Mouse (Mus musculus): ENCODE measurements around the gene Cckbr. TPM values are rescaled to one million over a fixed set of nuclear protein-coding genes. Genes with fewer than 3 reads are reported as not detected.

The Cckbr gene
- polyA plus RNA-seq (2012; rRNA removed) = 1.8 and 1.9 TPM in 2 replicates

GRCm38 (mm10) chr7:105425424-105426043, at the start of gene Cckbr:
Cckbr (plus strand) TSS chr7:105425731.

DNA sequence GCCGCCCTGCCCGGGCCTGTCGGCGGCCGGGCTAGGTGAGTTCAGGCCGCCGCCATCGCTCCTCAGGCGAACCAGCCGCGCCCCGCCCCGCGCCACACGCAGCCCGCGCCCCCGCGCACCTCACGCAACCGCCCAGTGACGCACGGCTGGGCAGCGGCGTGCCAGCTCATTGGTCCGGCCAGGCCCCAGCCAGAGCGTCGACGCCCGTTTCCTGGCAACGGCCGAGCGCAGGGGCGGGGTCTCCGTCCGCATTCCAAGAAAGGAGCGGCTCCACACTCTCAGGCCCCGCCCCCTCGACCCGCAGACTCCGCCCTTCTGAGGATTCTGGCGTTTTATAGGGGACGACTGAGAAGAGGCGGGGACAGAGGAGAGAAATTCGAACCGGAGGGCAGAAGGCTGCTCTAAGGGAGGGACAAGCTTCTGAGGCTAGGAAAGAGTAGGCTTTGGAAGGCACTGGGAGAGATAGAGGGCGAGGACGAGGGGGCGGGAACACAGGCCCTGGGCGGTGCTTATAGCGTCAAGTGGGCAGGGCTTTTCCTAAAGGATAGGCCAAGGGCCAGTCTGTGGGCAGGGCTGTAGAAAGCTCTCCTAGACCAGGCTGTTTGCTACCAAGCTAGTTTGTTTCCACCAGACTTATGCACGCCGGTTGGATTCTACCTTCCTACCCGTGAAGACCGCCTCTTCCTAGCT, 25.5 kb upstream of the Cckbr start, which contains the start of gene Fam160a2:
Gene Fam160a2, minus strand, starts transcription at position 120 of the 690 bp plus-strand sequence.

GRCm38 (mm10) chr7:105404268-105404667, 21.3 kb upstream of the Cckbr start, which contains the start of gene Cnga4:
Cnga4 (plus strand) TSS chr7:105404568.

DNA sequence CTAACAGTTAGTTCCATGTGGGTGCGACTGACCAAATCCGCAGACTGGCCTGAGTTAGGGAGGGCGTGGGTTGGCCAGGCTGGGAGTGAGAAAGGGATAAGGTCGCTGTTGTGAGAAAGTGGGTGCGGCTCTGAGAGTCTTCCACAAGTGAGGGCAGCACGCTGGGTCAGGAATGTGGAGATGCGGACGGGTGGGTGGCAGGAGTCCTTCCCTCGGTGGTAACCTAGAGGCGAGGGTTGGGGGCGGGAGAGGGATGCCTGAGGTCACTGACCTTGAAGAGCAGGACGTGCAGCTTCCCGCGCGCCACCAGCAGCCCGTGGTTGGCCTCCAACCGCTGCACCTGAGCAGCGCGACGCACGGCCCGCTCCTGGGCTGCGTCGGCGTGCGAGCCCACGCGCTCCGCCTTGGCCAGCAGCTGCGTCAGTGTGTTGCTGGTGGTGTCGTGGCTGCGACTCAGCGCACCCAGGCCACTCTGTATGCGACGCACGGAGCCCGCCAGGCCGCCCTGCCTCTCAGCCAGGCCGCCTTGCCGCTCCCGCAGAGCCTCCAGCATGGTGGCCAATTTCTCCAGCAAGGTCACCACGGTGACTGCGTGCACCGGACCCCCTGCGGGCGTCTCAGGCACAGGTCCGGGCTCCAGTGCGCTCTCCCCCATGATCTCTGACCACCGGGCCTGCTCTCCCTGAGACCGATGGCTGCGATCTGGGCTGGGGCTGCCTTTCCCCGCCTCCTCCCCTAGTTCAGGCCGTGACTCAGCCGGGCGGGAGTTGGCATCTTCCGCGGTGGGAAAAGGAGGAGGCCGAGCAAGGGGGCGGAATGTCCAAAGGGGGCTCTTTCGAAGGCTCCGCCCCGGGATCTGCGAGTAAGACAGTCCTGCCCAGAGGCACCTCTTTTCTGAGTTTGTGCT, 56.2 kb downstream of the Cckbr start, which contains the start of gene Cavin3:
Gene Cavin3, minus strand, starts transcription at position 796 of the 907 bp plus-strand sequence.

Other genes starting within 250 kb of the Cckbr start
- not detected in 2 replicates for gene Olfr685, start 239.7 kb upstream of the Cckbr start, polyA plus RNA-seq (2012; rRNA removed)
- gene Olfr686, start 218.2 kb upstream of the Cckbr start, polyA plus RNA-seq (2012; rRNA removed) = not detected in 2 replicates
- gene Olfr688, start 137.6 kb upstream of the Cckbr start, polyA plus RNA-seq (2012; rRNA removed) = not detected in 2 replicates
- gene Olfr689, start 114.6 kb upstream of the Cckbr start, polyA plus RNA-seq (2012; rRNA removed) = not detected in 2 replicates
- gene Olfr690, start 91.6 kb upstream of the Cckbr start, polyA plus RNA-seq (2012; rRNA removed) = not detected in 2 replicates
- gene Olfr691, start 83.5 kb upstream of the Cckbr start, polyA plus RNA-seq (2012; rRNA removed) = not detected in 2 replicates
- gene Olfr692, start 57.5 kb upstream of the Cckbr start, polyA plus RNA-seq (2012; rRNA removed) = not detected in 2 replicates
- not detected in 2 replicates for gene Gm5901, start 50.7 kb upstream of the Cckbr start, polyA plus RNA-seq (2012; rRNA removed)
- gene Fam160a2, start 25.7 kb upstream of the Cckbr start, polyA plus RNA-seq (2012; rRNA removed) = 74.6 and 74.9 TPM in 2 replicates
- gene Cnga4, start 21.2 kb upstream of the Cckbr start, polyA plus RNA-seq (2012; rRNA removed) = 0.41 and 0.43 TPM in 2 replicates
- 255 and 453 TPM in 2 replicates for gene Cavin3, start 56.6 kb downstream of the Cckbr start, polyA plus RNA-seq (2012; rRNA removed)
- 46.2 and 47.8 TPM in 2 replicates for gene Smpd1, start 128.6 kb downstream of the Cckbr start, polyA plus RNA-seq (2012; rRNA removed)
- gene Apbb1, start 155.9 kb downstream of the Cckbr start, polyA plus RNA-seq (2012; rRNA removed) = 67.2 and 74.9 TPM in 2 replicates
- gene Hpx, start 174.4 kb downstream of the Cckbr start, polyA plus RNA-seq (2012; rRNA removed) = 1.8 and 5.5 TPM in 2 replicates
- gene Trim3, start 207.8 kb downstream of the Cckbr start, polyA plus RNA-seq (2012; rRNA removed) = 78.9 and 79.5 TPM in 2 replicates
- 127 and 182 TPM in 2 replicates for gene Timm10b, start 214.3 kb downstream of the Cckbr start, polyA plus RNA-seq (2012; rRNA removed)
- gene Arfip2, start 214.7 kb downstream of the Cckbr start, polyA plus RNA-seq (2012; rRNA removed) = 101 and 109 TPM in 2 replicates
- gene Gm45799, start 214.8 kb downstream of the Cckbr start, polyA plus RNA-seq (2012; rRNA removed) = 312 and 349 TPM in 2 replicates
- 3.2 and 3.6 TPM in 2 replicates for gene Dnhd1, start 225.1 kb downstream of the Cckbr start, polyA plus RNA-seq (2012; rRNA removed)